Mouse (Mus musculus): ENCODE measurements around the gene Zfp385c. TPM values are rescaled to one million over a fixed set of nuclear protein-coding genes. Genes with fewer than 3 reads are reported as not detected.

The Zfp385c gene
- polyA plus RNA-seq, 2 experiments = not detected

- Histone ChIP-seq H3K4me2 (ENCODE audit: low read depth) (peak overlapping the region; percentile 96), H3K4me1 (replicated peaks; ENCODE audit: control insufficient read depth in 2 of 2, insufficient read depth in 2 of 2, low read length in 1 of 2) (peaks cover 22 to 34% of the 10 kb centered on the region in 2 experiments), H3K27me3 (ENCODE audit: control insufficient read depth, insufficient read depth, low read length) (no peaks in the 10 kb centered on the region), H3K9me3 (ENCODE audit: control insufficient read depth, low read length) (no peaks in the 10 kb centered on the region), H3K9ac (replicated peaks) (peak overlapping the region; percentile 100), H3K4me3 (ENCODE audit: insufficient read depth in 1 of 2, low read depth in 2 of 2, low read length in 2 of 2) (peak overlapping the region; percentile 87 to 100), H3K36me3 (replicated peaks; ENCODE audit: control insufficient read depth, insufficient read depth, low read depth) (peaks cover 21% of the 10 kb centered on the region), H3K27ac (peak overlapping the region; percentile 79)
- no peak for TF ChIP-seq CTCF (IDR thresholded peaks at IDR 0.05; ENCODE audit: low read depth)
- no peak for TF ChIP-seq EP300 (IDR thresholded peaks at IDR 0.05; ENCODE audit: low read depth)
- DNase-seq (ENCODE audit: low read depth in 3 of 3, low spot score in 3 of 3) = no peak
- ATAC-seq (ENCODE audit: insufficient read depth) = no peak
- WGBS (ENCODE audit: insufficient replicate concordance) = 30% methylated on average over 4 of the region's 4 CpGs
These were observed 44.5 kb upstream of the Zfp385c start for GRCm38 (mm10) chr11:100736746-100737080.

- TF ChIP-seq EP300 (IDR thresholded peaks at IDR 0.05; ENCODE audit: low read depth) (no peak), CTCF (IDR thresholded peaks at IDR 0.05; ENCODE audit: low read depth) (no peak)
- Histone ChIP-seq H3K27me3 (ENCODE audit: control insufficient read depth, insufficient read depth, low read length) (no peaks in the 10 kb centered on the region), H3K27ac (peak overlapping the region; percentile 79), H3K36me3 (replicated peaks; ENCODE audit: control insufficient read depth, insufficient read depth, low read depth) (peaks cover 21% of the 10 kb centered on the region), H3K9ac (replicated peaks) (peak overlapping the region; percentile 100), H3K4me3 (ENCODE audit: insufficient read depth in 1 of 2, low read depth in 2 of 2, low read length in 2 of 2) (peak overlapping the region; percentile 87 to 100), H3K9me3 (ENCODE audit: control insufficient read depth, low read length) (no peaks in the 10 kb centered on the region), H3K4me1 (replicated peaks; ENCODE audit: control insufficient read depth in 2 of 2, insufficient read depth in 2 of 2, low read length in 1 of 2) (peaks cover 22 to 35% of the 10 kb centered on the region in 2 experiments), H3K4me2 (ENCODE audit: low read depth) (peak overlapping the region; percentile 96)
- DNase-seq (ENCODE audit: low read depth in 3 of 3, low spot score in 3 of 3) = no peak
- WGBS (ENCODE audit: insufficient replicate concordance) = 19% methylated on average over 14 of the region's 14 CpGs
- ATAC-seq (ENCODE audit: insufficient read depth) = no peak
These were observed 43.9 kb upstream of the Zfp385c start for GRCm38 (mm10) chr11:100735954-100736745.

GRCm38 (mm10) chr11:100735134-100735865, 43.0 kb upstream of the Zfp385c start:
- 69% methylated on average over 9 of the region's 9 CpGs for WGBS (ENCODE audit: insufficient replicate concordance)
- no peak for DNase-seq (ENCODE audit: low read depth in 3 of 3, low spot score in 3 of 3)
- Histone ChIP-seq H3K4me1 (replicated peaks; ENCODE audit: control insufficient read depth in 2 of 2, insufficient read depth in 2 of 2, low read length in 1 of 2) (peaks cover 24 to 43% of the 10 kb centered on the region in 2 experiments), H3K9me3 (ENCODE audit: control insufficient read depth, low read length) (no peaks in the 10 kb centered on the region), H3K4me3 (ENCODE audit: insufficient read depth in 1 of 2, low read depth in 2 of 2, low read length in 2 of 2) (peak overlapping the region; percentile 87 to 100), H3K27me3 (ENCODE audit: control insufficient read depth, insufficient read depth, low read length) (no peaks in the 10 kb centered on the region), H3K27ac (peak overlapping the region; percentile 38), H3K4me2 (ENCODE audit: low read depth) (peak overlapping the region; percentile 96), H3K36me3 (replicated peaks; ENCODE audit: control insufficient read depth, insufficient read depth, low read depth) (peaks cover 21% of the 10 kb centered on the region), H3K9ac (replicated peaks) (peak overlapping the region; percentile 100)
- TF ChIP-seq EP300 (IDR thresholded peaks at IDR 0.05; ENCODE audit: low read depth) (no peak), CTCF (IDR thresholded peaks at IDR 0.05; ENCODE audit: low read depth) (no peak)
- ATAC-seq (ENCODE audit: insufficient read depth) = no peak

- no peak overlapping the region for H3K27ac ChIP-seq
- H3K9me3 ChIP-seq (ENCODE audit: control insufficient read depth, low read length) = no peaks in the 10 kb centered on the region
- H3K4me1 ChIP-seq (replicated peaks; ENCODE audit: control insufficient read depth in 2 of 2, insufficient read depth in 2 of 2, low read length in 1 of 2) = peaks cover 10 to 21% of the 10 kb centered on the region in 2 experiments
- DNase-seq (ENCODE audit: low read depth in 3 of 3, low spot score in 3 of 3) = no peak
- H3K36me3 ChIP-seq (replicated peaks; ENCODE audit: control insufficient read depth, insufficient read depth, low read depth) = peaks cover 32% of the 10 kb centered on the region
- ATAC-seq (ENCODE audit: insufficient read depth) = no peak
- 74% methylated on average over 6 of the region's 6 CpGs for WGBS (ENCODE audit: insufficient replicate concordance)
- no peak for TF ChIP-seq CTCF (IDR thresholded peaks at IDR 0.05; ENCODE audit: low read depth)
- TF ChIP-seq EP300 (IDR thresholded peaks at IDR 0.05; ENCODE audit: low read depth) = no peak
- no peak overlapping the region for H3K4me3 ChIP-seq (ENCODE audit: insufficient read depth in 1 of 2, low read depth in 2 of 2, low read length in 2 of 2)
- no peak overlapping the region for H3K4me2 ChIP-seq (ENCODE audit: low read depth)
- H3K27me3 ChIP-seq (ENCODE audit: control insufficient read depth, insufficient read depth, low read length) = no peaks in the 10 kb centered on the region
- H3K9ac ChIP-seq (replicated peaks) = no peak overlapping the region
These were observed 38.4 kb upstream of the Zfp385c start for GRCm38 (mm10) chr11:100730477-100731205.

All from liver, embryonic 14.5 days (tissue).